Mouse (Mus musculus): ENCODE measurements around the gene Megf8.

The Megf8 gene

GRCm38 (mm10) chr7:25334472-25334871, 17.5 kb downstream of the Megf8 start:
- no peak for DNase-seq (ENCODE audit: low spot score)

DNA sequence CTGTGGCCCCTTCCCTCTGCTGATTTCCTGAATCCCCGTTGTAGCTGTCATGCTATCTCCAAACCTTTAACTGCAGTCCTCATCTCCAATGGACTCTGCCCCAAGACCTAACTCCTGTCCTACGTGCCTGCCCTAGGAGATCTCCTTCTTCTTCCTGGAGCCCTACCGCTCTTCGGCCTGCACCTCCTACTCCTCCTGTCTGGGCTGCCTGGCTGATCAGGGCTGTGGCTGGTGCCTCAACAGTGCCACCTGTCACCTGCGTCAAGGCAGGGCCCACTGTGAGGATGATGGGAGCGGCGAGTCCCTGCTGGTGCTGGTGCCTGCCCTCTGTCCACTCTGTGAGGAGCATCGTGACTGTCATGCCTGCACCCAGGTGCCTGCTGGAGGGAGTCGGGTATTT, 22.4 kb downstream of the Megf8 start:
- no peak for DNase-seq (ENCODE audit: low spot score)

DNA sequence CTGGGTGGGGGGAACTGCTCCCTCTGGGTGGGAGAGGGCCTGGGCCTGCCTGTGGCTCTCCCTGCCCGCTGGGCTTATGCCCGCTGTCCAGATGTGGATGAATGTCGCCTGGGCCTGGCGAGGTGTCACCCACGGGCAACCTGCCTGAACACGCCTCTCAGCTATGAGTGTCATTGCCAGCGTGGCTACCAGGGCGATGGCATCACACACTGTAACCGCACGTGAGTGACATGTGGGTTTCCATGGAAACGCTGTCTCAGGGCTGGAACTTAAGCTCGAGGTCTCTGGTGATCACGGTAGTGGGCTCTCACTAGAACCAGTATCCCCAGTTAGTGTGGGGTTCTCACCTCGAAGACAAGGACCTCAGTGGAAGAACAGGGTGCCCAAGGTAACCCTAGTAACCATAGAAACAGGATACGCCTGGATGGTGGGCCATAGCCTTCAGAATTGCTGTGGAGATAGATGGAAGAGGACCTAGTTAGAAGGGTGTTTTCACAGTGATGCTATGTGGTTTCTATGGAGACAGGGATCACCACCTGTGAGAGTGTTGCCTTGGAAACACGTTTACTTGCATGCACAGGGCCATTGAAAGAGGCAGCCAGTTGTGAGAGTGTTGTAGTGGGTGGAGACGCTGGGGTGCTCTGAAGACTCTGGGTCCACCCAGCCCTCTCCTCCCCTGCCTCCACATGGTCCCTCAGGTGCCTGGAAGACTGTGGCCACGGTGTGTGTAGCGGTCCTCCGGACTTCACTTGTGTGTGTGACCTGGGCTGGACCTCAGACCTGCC, 24.2 kb downstream of the Megf8 start:
- no peak for DNase-seq (ENCODE audit: low spot score)

GRCm38 (mm10) chr7:25348861-25349260, 31.9 kb downstream of the Megf8 start:
- DNase-seq (ENCODE audit: low spot score): no peak

DNA sequence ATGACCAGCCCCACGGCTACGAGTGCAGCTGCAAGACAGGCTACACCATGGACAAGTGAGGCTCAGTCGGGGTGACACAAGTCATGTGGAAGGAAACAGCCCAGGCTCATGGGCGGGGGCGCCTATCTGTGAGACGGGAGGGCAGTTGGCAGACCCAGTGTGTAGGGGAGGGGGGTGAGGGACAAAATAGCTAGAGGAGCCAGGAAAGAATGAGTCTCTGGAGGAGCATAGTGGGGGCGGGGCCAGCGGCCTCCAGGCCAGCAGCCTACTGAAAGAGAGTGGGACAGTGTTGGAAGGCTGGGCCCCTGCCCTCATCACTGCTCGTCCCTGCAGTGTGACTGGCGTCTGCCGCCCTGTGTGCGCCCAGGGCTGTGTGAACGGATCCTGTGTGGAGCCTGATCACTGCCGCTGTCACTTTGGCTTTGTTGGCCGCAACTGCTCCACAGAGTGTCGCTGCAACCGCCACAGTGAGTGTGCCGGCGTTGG, 41.8 kb downstream of the Megf8 start:
- DNase-seq (ENCODE audit: low spot score): no peak

GRCm38 (mm10) chr7:25363151-25363550, 46.2 kb downstream of the Megf8 start:
- DNase-seq (ENCODE audit: low spot score): no peak

GRCm38 (mm10) chr7:25363632-25364031, 46.7 kb downstream of the Megf8 start:
- DNase-seq (ENCODE audit: low spot score): no peak

GRCm38 (mm10) chr7:25365937-25366625, 49.1 kb downstream of the Megf8 start:
- no peak for DNase-seq (ENCODE audit: low spot score)

GRCm38 (mm10) chr7:25367632-25368293, 50.8 kb downstream of the Megf8 start:
- no peak for DNase-seq (ENCODE audit: low spot score)

- DNase-seq (ENCODE audit: low spot score): no peak
Measured at GRCm38 (mm10) chr7:25368333-25368732, 51.4 kb downstream of the Megf8 start.

DNA sequence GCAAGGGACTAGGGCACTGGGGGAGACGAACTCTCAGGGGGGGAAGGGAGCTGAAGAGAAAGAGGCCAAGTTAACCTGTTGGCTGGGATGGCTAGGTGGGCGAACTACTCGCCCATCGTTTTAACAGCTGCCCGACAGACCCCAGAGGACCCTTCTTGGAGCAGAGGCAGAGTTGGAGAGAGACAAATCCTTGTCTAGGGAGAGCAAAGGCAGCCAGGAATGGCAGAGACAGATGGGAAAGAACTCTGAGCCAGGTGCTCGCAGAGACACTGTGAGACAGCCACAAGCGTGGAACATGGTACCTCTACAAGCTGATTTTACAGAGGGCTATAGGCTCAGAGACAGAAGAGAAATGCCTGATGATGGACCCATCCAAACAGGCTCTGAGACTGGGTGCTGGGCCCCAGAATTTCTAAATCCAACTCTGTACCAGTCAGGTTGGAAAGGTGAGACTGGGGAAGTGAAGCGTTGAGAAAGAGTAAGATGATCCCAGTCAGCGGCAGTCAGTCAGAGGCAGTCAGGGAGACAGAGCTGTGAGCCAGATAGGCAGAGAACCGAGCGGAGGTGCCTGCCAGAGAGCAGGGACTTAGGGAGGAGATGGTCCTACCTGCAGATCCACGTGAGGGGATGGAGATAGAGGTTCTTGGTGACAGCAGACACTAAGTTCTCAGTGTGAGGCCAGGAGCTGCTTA, 52.2 kb downstream of the Megf8 start, which contains the start of gene Cnfn:
Gene Cnfn (minus strand): TSS at position 667 of the 692 bp plus-strand sequence.
- no peak for DNase-seq (ENCODE audit: low spot score)

DNA sequence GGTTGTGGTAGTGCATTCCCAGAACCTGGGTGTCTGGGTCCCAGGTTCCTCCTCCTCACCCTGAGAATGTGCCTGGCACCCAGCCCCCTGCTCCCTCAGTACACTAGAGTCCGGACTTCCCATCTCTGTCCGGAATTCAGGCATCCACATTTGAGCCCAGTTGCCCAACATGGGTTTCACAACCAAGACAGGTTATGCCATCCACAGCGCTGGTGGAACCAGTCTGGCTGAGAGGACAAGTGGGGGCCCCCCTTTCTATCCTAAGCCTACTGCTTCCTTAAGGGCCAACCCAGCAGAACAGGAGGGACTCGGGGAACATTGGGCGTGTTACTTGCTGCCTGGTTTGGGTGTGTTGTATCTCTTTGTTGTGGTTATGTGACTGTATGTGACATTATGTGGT, 55.5 kb downstream of the Megf8 start:
- DNase-seq (ENCODE audit: low spot score): no peak

GRCm38 (mm10) chr7:25376556-25376955, 59.6 kb downstream of the Megf8 start:
- peak; percentile 75 for DNase-seq (ENCODE audit: low spot score)

- no peak for DNase-seq (ENCODE audit: low spot score)
Measured at GRCm38 (mm10) chr7:25377100-25377700, 60.2 kb downstream of the Megf8 start.

- no peak for DNase-seq (ENCODE audit: low spot score)
Measured at GRCm38 (mm10) chr7:25378181-25379100, 61.5 kb downstream of the Megf8 start.

DNA sequence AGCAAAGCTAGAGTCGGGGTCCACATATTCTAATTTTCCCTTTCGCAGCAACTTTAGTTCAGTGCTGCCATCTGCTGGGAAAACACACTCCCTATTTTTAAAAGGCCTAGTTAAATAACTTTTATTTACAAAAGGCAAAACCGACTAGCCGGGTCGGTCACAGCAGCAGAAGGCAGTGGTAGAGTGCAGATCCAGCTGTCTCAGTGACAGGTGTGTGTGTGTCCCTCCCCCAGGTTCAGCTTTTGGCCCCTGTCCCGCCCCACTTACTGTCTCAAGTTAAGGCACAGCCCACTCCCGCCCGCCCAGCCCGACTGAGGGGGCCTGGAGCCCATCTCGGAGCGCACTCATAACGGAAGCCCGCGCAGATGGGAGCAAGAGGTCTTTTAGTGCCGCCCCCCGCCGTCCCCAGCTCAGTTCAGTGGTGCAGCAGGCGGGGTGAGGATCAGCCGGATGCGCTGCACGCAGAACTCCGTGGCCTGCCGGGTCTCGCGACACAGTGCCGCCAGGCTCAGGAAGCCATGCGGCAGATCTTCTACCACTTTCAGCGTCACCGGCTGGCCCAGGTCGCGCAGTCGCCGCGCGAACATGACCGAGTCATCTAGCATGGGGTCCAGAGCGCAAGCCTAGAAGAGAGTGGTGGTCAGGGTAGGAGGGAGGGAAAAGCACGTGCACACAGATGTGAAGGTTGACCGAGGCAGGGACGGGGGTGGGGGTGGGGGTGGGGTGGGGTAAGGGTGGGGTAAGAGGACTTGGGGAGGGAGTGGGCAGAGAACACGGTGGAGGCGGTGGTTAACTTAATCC, 62.8 kb downstream of the Megf8 start:
- DNase-seq (ENCODE audit: low spot score): no peak

DNA sequence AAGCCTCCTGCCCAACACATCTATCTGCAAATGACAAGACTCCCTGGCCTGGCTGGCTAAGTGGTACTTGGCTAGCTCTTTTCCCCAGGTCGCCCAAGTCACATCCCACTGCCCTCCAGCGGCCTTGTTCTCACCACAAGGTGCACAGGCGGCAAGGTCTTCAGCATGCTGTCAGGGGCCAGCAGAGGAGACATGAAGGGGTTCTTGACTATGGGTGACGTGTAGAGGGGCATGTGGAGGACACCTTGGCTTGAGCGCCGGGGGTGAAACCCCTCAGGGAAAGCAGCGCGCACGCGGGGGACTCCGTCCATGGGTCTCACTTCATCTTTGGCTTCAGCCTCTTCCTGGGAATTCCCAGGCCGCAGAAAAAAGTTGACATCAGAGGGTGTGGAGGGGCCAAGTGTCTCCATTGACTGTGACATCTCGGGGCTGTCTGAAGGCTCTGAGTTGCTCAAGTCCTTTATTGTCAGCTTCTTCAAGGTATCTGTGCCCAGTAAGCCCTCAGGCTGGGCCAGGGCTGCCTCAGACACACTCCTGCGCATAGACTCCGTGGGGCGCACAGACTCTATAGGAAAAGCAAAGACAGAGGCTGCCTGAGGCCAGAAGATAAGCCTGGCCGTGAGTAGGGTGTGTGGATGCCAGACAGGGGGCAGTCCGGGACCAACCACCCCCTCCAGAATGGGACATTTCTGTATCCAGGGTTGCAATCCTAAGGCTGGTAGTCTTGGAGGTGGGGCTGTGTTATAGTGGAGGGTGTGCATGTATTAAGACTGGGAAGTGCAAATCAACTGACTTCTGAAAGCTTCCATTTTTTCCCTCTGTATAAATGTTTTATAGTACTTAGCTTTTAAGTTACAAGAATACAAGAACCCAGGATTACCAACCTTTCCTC, 63.7 kb downstream of the Megf8 start:
- DNase-seq (ENCODE audit: low spot score): no peak

- no peak for DNase-seq (ENCODE audit: low spot score)
Measured at GRCm38 (mm10) chr7:25381284-25381680, 64.3 kb downstream of the Megf8 start.

DNA sequence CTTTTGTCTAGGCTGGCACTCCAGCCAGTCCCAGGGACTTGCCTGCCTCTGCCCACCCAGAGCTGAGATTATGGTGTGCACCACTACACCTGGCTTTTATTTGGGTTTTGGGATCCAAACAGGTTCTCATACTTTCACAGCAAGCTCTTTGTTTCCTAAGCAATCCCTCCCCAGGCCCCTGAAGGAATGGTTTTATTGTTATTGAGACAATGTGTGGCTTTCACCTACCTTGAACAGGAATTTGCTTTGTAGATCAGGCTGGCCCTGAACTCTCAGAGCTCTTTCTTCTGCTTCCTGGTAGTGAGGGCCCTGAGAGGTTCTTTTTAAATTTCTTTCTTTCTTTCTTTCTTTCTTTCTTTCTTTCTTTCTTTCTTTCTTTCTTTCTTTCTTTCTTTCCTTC, 65.6 kb downstream of the Megf8 start:
- DNase-seq (ENCODE audit: low spot score): no peak

Data from urinary bladder, postnatal 25 days (tissue).